Mouse (Mus musculus) forebrain, embryonic 12.5 days (tissue): Measurements from ENCODE around the gene Gm43951. TPM values are rescaled to one million over a fixed set of nuclear protein-coding genes. Genes with fewer than 3 reads are reported as not detected.
A peak's percentile ranks its signal among the peaks of the same experiment; 100 is the strongest.

ENCODE experiments used
- ATAC-seq: fragments of 200-750 bp; cut with Nextera tagmentation; 2 replicates; pipeline ENCODE4 v1.8.0; 2017; ENCODE audit warnings: moderate TSS enrichment; ENCODE audit not compliant: low FRiP score
- H3K27ac ChIP-seq: fragments of 300-500 bp; sonication (generic); 2 replicates; pipeline ENCODE4 v1.5.1; 2016; ENCODE audit warnings: mild to moderate bottlenecking
- H3K27me3 ChIP-seq: fragments of 300-500 bp; sonication (generic); 2 replicates; pipeline ENCODE4 v1.6.1; 2016; ENCODE audit warnings: mild to moderate bottlenecking
- H3K36me3 ChIP-seq: fragments of 300-500 bp; sonication (generic); replicated peaks from 2 replicates; pipeline ENCODE4 v1.6.1; 2016; ENCODE audit warnings: mild to moderate bottlenecking
- H3K4me1 ChIP-seq: fragments of 300-500 bp; sonication (generic); 2 replicates; pipeline ENCODE4 v1.6.1; 2016
- H3K4me2 ChIP-seq: fragments of 300-500 bp; sonication (generic); 2 replicates; pipeline ENCODE4 v1.6.1; 2016; ENCODE audit warnings: mild to moderate bottlenecking, moderate library complexity
- H3K4me3 ChIP-seq: fragments of 300-500 bp; sonication (generic); replicated peaks from 2 replicates; pipeline ENCODE4 v1.5.1; 2016; ENCODE audit warnings: mild to moderate bottlenecking
- H3K9ac ChIP-seq: fragments of 300-500 bp; sonication (generic); 2 replicates; pipeline ENCODE4 v1.6.1; 2016; ENCODE audit warnings: mild to moderate bottlenecking
- H3K9me3 ChIP-seq: fragments of 300-500 bp; sonication (generic); 2 replicates; pipeline ENCODE4 v1.6.1; 2016
- WGBS: fragments of 180-500 bp; shearing (Covaris S2); methylation state at CpG from one replicate; pipeline ENCODE4 v1.1.7; 2016; 5-methylcytosine and 5-hydroxymethylcytosine counted together
- polyA plus RNA-seq: library from polyadenylated mRNA; unstranded; fragments of >200 nt; fragmentation: Nextera tagmentation; extraction: Ambion mirVana; gene quantifications from 2 replicates; pipeline ENCODE4 v1.2.1, GENCODE M21; 2016

The Gm43951 gene
- polyA plus RNA-seq: 0.73 and 0.83 TPM in 2 replicates

DNA sequence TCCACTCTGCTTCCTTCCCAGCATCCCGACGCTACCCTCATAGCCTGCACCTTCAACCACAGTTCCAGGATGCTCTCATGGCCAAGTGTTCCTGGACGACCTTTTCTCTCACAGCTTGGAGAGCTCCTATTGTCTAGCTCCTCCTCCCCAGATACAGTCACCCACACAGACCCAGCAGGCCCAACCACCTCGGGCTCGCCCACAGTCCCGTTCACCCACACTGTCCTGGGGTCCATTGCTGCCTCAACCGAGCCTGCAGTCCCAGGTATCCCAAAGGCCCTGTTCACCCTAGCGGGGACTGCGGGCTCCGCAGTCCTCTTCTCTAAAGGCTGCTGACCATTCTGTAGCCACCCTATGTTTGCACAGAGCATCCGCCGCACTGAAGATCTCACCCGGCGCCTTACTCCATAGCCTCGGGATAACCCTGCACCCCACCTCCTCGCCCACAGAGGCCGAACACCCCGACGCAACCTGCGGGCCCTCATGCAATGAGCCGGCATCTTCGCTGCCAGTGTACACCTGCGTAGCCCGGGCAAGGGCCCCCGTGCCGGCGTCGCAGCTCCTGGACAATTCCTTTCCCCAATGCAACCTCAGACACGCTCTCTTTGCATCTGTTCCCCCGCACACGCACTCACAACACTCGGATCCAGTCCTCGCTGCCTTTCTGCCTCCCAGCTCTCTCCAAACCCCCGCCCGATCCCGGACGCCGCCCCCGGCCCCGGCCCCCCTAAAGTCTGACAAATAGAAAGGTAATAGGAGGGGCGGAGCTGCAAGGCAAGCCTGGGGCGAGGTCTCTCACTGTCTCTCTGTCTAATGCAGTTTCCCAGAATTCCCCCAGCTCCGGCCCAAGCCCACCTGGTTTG lies at the start of gene Gm43951:
TSS of gene Gm43951 (minus strand) at position 500 of the 863 bp plus-strand sequence.
- Histone ChIP-seq H3K4me3 (peak within 1 kb of the TSS; percentile 87), H3K27me3 (no peaks in the 10 kb centered on the region), H3K9me3 (no peaks in the 10 kb centered on the region), H3K9ac (peak within 1 kb of the TSS; percentile 88), H3K4me1 (peaks cover 42% of the 10 kb centered on the region), H3K36me3 (peaks cover 24% of the 10 kb centered on the region), H3K27ac (peak within 1 kb of the TSS; percentile 71), H3K4me2 (peak within 1 kb of the TSS; percentile 94)
- ATAC-seq: peak; percentile 50
- 1% methylated on average over 43 of the region's 43 CpGs for WGBS

DNA sequence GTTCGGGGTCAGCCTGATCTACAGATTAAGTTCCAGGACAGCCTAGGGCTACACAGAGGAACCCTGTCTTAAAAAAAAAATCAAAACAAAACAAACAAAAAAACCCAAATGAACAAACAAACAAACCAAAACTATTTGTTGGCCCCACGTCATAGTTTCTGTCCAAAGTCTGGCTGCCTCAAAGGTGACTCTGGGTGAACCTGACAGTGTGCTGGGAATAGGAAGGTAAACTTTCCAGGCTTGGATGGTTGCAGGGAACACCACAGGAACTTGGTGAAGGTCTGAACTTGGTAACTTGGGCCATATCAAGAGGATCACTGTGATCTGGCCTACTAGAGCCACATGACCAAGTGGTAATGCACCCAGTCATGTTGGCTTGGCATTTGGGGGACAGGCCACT lies 49.8 kb upstream of the Gm43951 start:
- no peaks in the 10 kb centered on the region for H3K27me3 ChIP-seq
- no peak overlapping the region for H3K4me2 ChIP-seq
- no peak overlapping the region for H3K9ac ChIP-seq
- WGBS: 83% methylated on average over 2 of the region's 2 CpGs
- no peaks in the 10 kb centered on the region for H3K9me3 ChIP-seq
- no peak for ATAC-seq
- no peaks in the 10 kb centered on the region for H3K36me3 ChIP-seq
- no peak overlapping the region for H3K27ac ChIP-seq
- H3K4me3 ChIP-seq: no peak overlapping the region
- no peaks in the 10 kb centered on the region for H3K4me1 ChIP-seq

GRCm38 (mm10) chr11:72255629-72256028 lies 49.0 kb upstream of the Gm43951 start:
- 93% methylated on average over 4 of the region's 4 CpGs for WGBS

DNA sequence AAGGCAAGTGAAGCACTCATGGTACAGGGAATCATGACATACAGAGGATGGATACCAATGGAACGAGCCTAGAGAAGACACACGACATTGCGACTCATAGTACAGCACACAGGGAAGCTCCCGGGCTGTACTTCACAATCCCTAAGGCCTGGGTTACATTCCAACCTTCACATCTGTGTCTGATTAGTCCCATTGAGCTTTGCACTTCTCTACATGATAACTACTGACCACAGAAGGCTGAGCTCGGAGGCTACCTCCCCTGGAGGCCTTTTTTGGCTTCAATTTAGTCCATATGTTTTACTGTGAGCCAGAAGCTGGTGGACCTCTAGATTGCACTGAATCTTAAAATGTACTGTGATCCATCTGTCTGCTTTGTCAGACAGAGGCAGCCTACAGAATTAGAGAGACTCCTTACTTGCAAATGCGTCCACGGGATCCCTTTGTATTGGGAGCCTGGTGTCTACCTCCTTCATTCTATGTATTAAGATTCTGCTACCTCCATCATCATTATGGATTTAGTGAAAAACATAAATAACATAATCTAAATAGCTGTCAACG lies 38.6 kb upstream of the Gm43951 start:
- Histone ChIP-seq H3K9me3 (no peaks in the 10 kb centered on the region), H3K27me3 (peaks cover 8% of the 10 kb centered on the region; the same call in 1 of the 2 replicates), H3K36me3 (no peaks in the 10 kb centered on the region), H3K9ac (no peak overlapping the region), H3K4me2 (no peak overlapping the region), H3K4me1 (no peaks in the 10 kb centered on the region), H3K4me3 (no peak overlapping the region), H3K27ac (no peak overlapping the region)
- ATAC-seq: no peak
- WGBS: 83% methylated on average over 8 of the region's 8 CpGs

More at GRCm38 (mm10) chr11:72255629-72256028, 49.0 kb upstream of the Gm43951 start:
- H3K4me3 ChIP-seq: no peak overlapping the region
- H3K27me3 ChIP-seq: no peaks in the 10 kb centered on the region
- no peak overlapping the region for H3K27ac ChIP-seq
- no peak overlapping the region for H3K4me2 ChIP-seq
- H3K9me3 ChIP-seq: no peaks in the 10 kb centered on the region
- no peaks in the 10 kb centered on the region for H3K36me3 ChIP-seq
- ATAC-seq: no peak
- no peak overlapping the region for H3K9ac ChIP-seq
- no peaks in the 10 kb centered on the region for H3K4me1 ChIP-seq

DNA sequence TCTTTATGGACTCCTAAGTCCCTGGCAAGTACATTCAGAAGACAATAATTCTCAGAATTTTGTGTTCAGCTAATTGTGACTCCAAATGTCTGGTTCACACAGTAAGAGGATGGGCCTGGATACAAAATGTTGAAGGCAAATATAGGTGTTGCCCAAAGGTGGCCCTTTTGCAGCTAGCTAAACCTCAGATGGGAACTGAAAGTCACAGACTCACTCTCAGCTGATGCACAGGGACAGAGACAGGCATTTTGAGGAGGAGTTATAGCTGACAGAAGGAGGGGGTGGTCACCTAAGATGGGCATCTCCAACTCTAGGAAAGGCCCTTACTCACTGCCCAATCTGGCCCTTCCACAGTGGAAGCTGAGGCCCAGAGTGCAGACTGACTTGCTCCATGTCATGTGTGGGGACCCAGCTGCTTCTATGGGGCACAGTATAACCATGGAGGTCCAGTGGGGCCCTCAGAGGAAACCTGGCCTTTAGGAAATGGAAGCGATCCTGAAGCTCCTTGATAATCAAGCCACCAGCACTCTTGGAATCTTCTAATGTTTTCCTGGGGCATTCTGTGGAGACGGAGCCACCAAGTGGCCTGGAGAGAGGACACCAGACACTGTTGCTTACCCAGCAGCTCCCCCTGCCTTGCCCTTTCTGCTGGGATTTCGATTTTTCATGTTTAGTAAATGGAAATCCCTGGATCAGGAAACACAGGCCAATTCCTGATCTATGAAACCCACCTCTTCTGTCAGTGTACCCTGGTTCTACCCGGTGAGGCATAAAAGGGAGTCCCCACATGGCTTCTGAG lies 33.6 kb upstream of the Gm43951 start:
- H3K9ac ChIP-seq: no peak overlapping the region
- H3K4me3 ChIP-seq: no peak overlapping the region
- no peaks in the 10 kb centered on the region for H3K9me3 ChIP-seq
- no peaks in the 10 kb centered on the region for H3K27me3 ChIP-seq
- no peaks in the 10 kb centered on the region for H3K36me3 ChIP-seq
- ATAC-seq: no peak
- H3K4me2 ChIP-seq: no peak overlapping the region
- no peaks in the 10 kb centered on the region for H3K4me1 ChIP-seq
- no peak overlapping the region for H3K27ac ChIP-seq
- 81% methylated on average over 4 of the region's 4 CpGs for WGBS

GRCm38 (mm10) chr11:72234013-72234412 lies 27.4 kb upstream of the Gm43951 start:
- no peaks in the 10 kb centered on the region for H3K27me3 ChIP-seq
- H3K4me2 ChIP-seq: no peak overlapping the region
- WGBS: 74% methylated on average over 5 of the region's 5 CpGs
- ATAC-seq: no peak
- H3K9ac ChIP-seq: no peak overlapping the region
- H3K27ac ChIP-seq: no peak overlapping the region
- no peak overlapping the region for H3K4me3 ChIP-seq
- no peaks in the 10 kb centered on the region for H3K36me3 ChIP-seq
- no peaks in the 10 kb centered on the region for H3K9me3 ChIP-seq
- H3K4me1 ChIP-seq: no peaks in the 10 kb centered on the region

DNA sequence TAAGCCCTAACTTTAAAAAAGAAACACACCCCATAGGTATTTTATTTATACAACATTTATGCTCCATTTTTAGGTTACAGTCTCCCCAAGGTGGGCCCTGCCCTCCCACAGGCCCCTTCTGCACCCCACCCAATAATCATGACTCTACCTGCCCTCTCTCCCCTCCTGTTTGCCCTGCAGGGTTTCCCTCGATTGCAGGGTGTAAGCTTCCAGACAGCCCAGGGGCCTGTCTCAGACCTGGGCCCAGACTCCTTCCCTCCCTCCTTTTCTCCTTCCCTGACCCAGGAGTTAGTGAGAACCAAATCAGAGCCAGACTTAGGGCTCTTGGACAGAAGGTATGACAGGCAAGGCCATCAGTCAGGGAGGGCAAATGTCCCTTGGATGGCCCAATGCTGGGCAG lies 26.4 kb upstream of the Gm43951 start:
- 62% methylated on average over 1 of the region's 1 CpGs for WGBS
- Histone ChIP-seq H3K27me3 (peaks cover 6% of the 10 kb centered on the region; the same call in 1 of the 2 replicates), H3K36me3 (no peaks in the 10 kb centered on the region), H3K4me1 (no peaks in the 10 kb centered on the region), H3K9me3 (no peaks in the 10 kb centered on the region), H3K4me2 (no peak overlapping the region), H3K9ac (no peak overlapping the region), H3K4me3 (no peak overlapping the region), H3K27ac (no peak overlapping the region)
- ATAC-seq: no peak

GRCm38 (mm10) chr11:72232068-72232467 lies 25.4 kb upstream of the Gm43951 start:
- no peak overlapping the region for H3K4me2 ChIP-seq
- peaks cover 6% of the 10 kb centered on the region; the same call in 1 of the 2 replicates for H3K27me3 ChIP-seq
- H3K36me3 ChIP-seq: no peaks in the 10 kb centered on the region
- ATAC-seq: no peak
- H3K4me1 ChIP-seq: no peaks in the 10 kb centered on the region
- H3K9me3 ChIP-seq: no peaks in the 10 kb centered on the region
- H3K4me3 ChIP-seq: no peak overlapping the region
- no peak overlapping the region for H3K9ac ChIP-seq
- H3K27ac ChIP-seq: no peak overlapping the region
- WGBS: 85% methylated on average over 7 of the region's 7 CpGs

DNA sequence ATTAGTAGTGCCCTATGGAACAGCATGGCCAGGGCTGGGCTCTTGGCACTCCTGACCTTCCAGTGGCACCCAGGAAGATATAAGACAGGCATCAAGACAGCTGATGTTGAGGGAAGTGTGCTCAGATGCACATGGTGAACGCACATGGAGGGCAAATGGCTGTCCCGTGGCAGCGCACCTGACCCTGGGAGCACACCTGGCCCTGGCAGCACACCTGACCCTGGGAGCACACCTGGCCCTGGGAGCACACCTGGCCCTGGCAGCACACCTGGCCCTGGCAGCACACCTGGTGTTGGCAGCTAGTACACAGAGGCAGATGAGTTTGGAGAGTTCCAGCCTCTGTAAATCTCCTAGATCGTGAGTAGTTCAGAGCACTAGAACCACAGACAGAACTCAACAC lies 21.9 kb upstream of the Gm43951 start:
- peaks cover 6% of the 10 kb centered on the region; the same call in 1 of the 2 replicates for H3K27me3 ChIP-seq
- no peak for ATAC-seq
- H3K36me3 ChIP-seq: no peaks in the 10 kb centered on the region
- no peaks in the 10 kb centered on the region for H3K9me3 ChIP-seq
- no peak overlapping the region for H3K9ac ChIP-seq
- H3K4me3 ChIP-seq: no peak overlapping the region
- 95% methylated on average over 4 of the region's 4 CpGs for WGBS
- no peak overlapping the region for H3K4me2 ChIP-seq
- peaks cover 12% of the 10 kb centered on the region for H3K4me1 ChIP-seq
- no peak overlapping the region for H3K27ac ChIP-seq

GRCm38 (mm10) chr11:72226901-72227300 lies 20.3 kb upstream of the Gm43951 start:
- H3K36me3 ChIP-seq: no peaks in the 10 kb centered on the region
- H3K27ac ChIP-seq: no peak overlapping the region
- peaks cover 6% of the 10 kb centered on the region; the same call in 1 of the 2 replicates for H3K27me3 ChIP-seq
- H3K4me3 ChIP-seq: no peak overlapping the region
- H3K4me1 ChIP-seq: peaks cover 12% of the 10 kb centered on the region
- no peak overlapping the region for H3K4me2 ChIP-seq
- H3K9me3 ChIP-seq: no peaks in the 10 kb centered on the region
- WGBS: 89% methylated on average over 6 of the region's 6 CpGs
- no peak overlapping the region for H3K9ac ChIP-seq
- no peak for ATAC-seq

GRCm38 (mm10) chr11:72226020-72226791 lies 19.6 kb upstream of the Gm43951 start:
- H3K27me3 ChIP-seq: peaks cover 6% of the 10 kb centered on the region; the same call in 1 of the 2 replicates
- no peak overlapping the region for H3K4me3 ChIP-seq
- no peak overlapping the region for H3K27ac ChIP-seq
- no peak overlapping the region for H3K9ac ChIP-seq
- no peaks in the 10 kb centered on the region for H3K9me3 ChIP-seq
- no peak overlapping the region for H3K4me2 ChIP-seq
- no peak for ATAC-seq
- H3K36me3 ChIP-seq: no peaks in the 10 kb centered on the region
- WGBS: 46% methylated on average over 10 of the region's 10 CpGs
- peaks cover 12% of the 10 kb centered on the region for H3K4me1 ChIP-seq
